Mouse (Mus musculus) kidney, adult 9 months (tissue): Measurements from ENCODE around the gene Zp3.
A peak's percentile ranks its signal among the peaks of the same experiment; 100 is the strongest.

ENCODE experiments used
- DNase-seq: peaks from one replicate; pipeline ENCODE4 v3.0.0; 2022

Gene Zp3

GRCm38 (mm10) chr5:135979904-135980303 is at the start of gene Zp3:
Gene Zp3, plus strand, starts transcription at chr5:135980099.
- no peak for DNase-seq

- no peak for DNase-seq
Observed at GRCm38 (mm10) chr5:135931526-135931925, 48.4 kb upstream of the Zp3 start.

GRCm38 (mm10) chr5:135932359-135932758 is 47.5 kb upstream of the Zp3 start:
- DNase-seq: no peak

- no peak for DNase-seq
Observed at GRCm38 (mm10) chr5:135933222-135933899, 46.5 kb upstream of the Zp3 start.

GRCm38 (mm10) chr5:135933900-135934441 is 45.9 kb upstream of the Zp3 start:
- DNase-seq: no peak

GRCm38 (mm10) chr5:135934481-135935175 is 45.3 kb upstream of the Zp3 start, which contains the start of gene Ywhag:
Gene Ywhag, minus strand, starts transcription at chr5:135934616.
- DNase-seq: peak; percentile 97

- DNase-seq: no peak
Observed at GRCm38 (mm10) chr5:135935176-135935523, 44.7 kb upstream of the Zp3 start.

- no peak for DNase-seq
Observed at GRCm38 (mm10) chr5:135935641-135936190, 44.2 kb upstream of the Zp3 start.

GRCm38 (mm10) chr5:135940587-135940986 is 39.3 kb upstream of the Zp3 start:
- no peak for DNase-seq

GRCm38 (mm10) chr5:135942710-135943109 is 37.2 kb upstream of the Zp3 start:
- DNase-seq: no peak

GRCm38 (mm10) chr5:135945916-135946408 is 33.9 kb upstream of the Zp3 start:
- DNase-seq: no peak

- DNase-seq: no peak
Observed at GRCm38 (mm10) chr5:135946621-135947020, 33.3 kb upstream of the Zp3 start.

- DNase-seq: no peak
Observed at GRCm38 (mm10) chr5:135950710-135951412, 29.0 kb upstream of the Zp3 start.

GRCm38 (mm10) chr5:135951660-135952059 is 28.2 kb upstream of the Zp3 start:
- no peak for DNase-seq

- DNase-seq: no peak
Observed at GRCm38 (mm10) chr5:135952830-135953229, 27.1 kb upstream of the Zp3 start.

- no peak for DNase-seq
Observed at GRCm38 (mm10) chr5:135956300-135957206, 23.3 kb upstream of the Zp3 start.

GRCm38 (mm10) chr5:135957207-135957974 is 22.5 kb upstream of the Zp3 start:
- peak; percentile 99 for DNase-seq

- DNase-seq: no peak
Observed at GRCm38 (mm10) chr5:135958367-135958766, 21.5 kb upstream of the Zp3 start.

GRCm38 (mm10) chr5:135959911-135960310 is 20.0 kb upstream of the Zp3 start:
- no peak for DNase-seq

- peak; percentile 33 for DNase-seq
Observed at GRCm38 (mm10) chr5:135960909-135961635, 18.8 kb upstream of the Zp3 start.

- DNase-seq: no peak
Observed at GRCm38 (mm10) chr5:135962125-135962491, 17.8 kb upstream of the Zp3 start.
